Mouse (Mus musculus) bone marrow macrophage, adult 2 months (primary cell): ENCODE data around the gene Cpvl.

Experiments used
- CTCF ChIP-seq: IDR thresholded peaks from 2 replicates; pipeline ENCODE4 v1.5.1; 2012; ENCODE audit warnings: low read depth, mild to moderate bottlenecking, low read length, moderate library complexity
- POLR2A ChIP-seq: IDR thresholded peaks from 2 replicates; pipeline ENCODE4 v1.6.1; 2012; ENCODE audit warnings: mild to moderate bottlenecking, low read depth, low read length, borderline replicate concordance

DNA sequence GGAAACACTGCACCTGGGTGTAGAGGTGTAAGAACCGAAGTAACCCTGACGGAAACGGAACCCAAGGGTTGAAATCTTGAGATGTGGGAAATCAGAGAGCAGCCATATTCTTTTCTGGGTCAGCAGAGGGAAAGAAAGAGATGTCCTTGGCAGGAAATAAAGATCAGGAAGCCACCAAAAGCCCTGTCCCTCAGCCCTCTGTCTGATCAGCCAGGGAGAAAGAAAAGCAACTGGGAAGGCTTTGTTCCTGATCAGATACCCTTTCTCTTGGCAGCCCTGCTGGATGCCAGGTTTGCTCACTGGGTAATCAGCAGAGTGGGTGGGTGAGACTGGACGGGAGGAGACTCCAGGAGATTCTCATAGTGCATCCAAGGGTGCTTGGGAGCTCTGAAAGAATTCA, 27.1 kb downstream of the Cpvl start:
- no peak for TF ChIP-seq CTCF
- TF ChIP-seq POLR2A, result no peak
